Mouse (Mus musculus): ENCODE measurements around the gene Wee2. TPM values are rescaled to one million over a fixed set of nuclear protein-coding genes. Genes with fewer than 3 reads are reported as not detected.

Gene Wee2
- not detected in 2 replicates for polyA plus RNA-seq (2012; rRNA removed)
- not detected in 2 replicates for polyA plus RNA-seq (2014; fragmentation: Nextera tagmentation; extraction: Ambion mirVana)

GRCm38 (mm10) chr6:40438936-40439335, at the start of gene Wee2:
TSS of gene Wee2 (plus strand) at chr6:40439088.
- TF ChIP-seq CTCF (IDR thresholded peaks at IDR 0.05; ENCODE audit: low read depth) (no peak), EP300 (IDR thresholded peaks at IDR 0.05; ENCODE audit: low read depth) (no peak)
- Histone ChIP-seq H3K4me3 (ENCODE audit: insufficient read depth in 1 of 2, low read depth in 2 of 2, low read length in 2 of 2) (no peak within 1 kb of the TSS), H3K36me3 (replicated peaks; ENCODE audit: control insufficient read depth, insufficient read depth, low read depth) (no peaks in the 10 kb centered on the region), H3K27ac (no peak within 1 kb of the TSS), H3K4me1 (replicated peaks; ENCODE audit: control insufficient read depth in 2 of 2, insufficient read depth in 2 of 2, low read length in 1 of 2) (no peaks in the 10 kb centered on the region), H3K4me2 (ENCODE audit: low read depth) (no peak within 1 kb of the TSS), H3K9me3 (ENCODE audit: control insufficient read depth, low read length) (no peaks in the 10 kb centered on the region), H3K27me3 (ENCODE audit: control insufficient read depth, insufficient read depth, low read length) (peaks cover 25% of the 10 kb centered on the region), H3K9ac (replicated peaks) (no peak within 1 kb of the TSS)
- DNase-seq (ENCODE audit: low read depth in 3 of 3, low spot score in 3 of 3) (no peak), ATAC-seq (ENCODE audit: insufficient read depth) (no peak)
- 55% methylated on average over 5 of the region's 5 CpGs for WGBS (ENCODE audit: insufficient replicate concordance)

DNA sequence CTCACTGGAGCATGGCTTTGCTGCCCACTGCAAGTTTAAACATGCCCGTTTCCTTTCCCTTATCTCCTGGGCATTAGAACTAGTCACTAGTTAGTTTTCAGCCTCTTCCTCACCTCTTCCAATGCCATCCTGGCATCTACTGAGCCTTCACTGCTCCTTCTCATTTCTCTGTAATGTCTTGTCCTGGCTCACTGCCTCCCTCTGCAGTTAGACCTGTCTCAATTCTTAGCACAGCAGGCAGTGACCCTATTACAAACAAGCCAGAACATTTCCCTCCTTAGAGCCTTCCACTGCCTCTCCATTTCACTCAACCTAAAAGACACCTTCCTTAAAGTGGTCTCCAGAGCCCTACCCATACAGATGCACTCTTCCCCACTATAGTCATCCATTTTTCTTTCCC, 47.9 kb upstream of the Wee2 start:
- TF ChIP-seq EP300 (IDR thresholded peaks at IDR 0.05; ENCODE audit: low read depth) (no peak), CTCF (IDR thresholded peaks at IDR 0.05; ENCODE audit: low read depth) (no peak)
- Histone ChIP-seq H3K27me3 (ENCODE audit: control insufficient read depth, insufficient read depth, low read length) (no peaks in the 10 kb centered on the region), H3K4me1 (replicated peaks; ENCODE audit: control insufficient read depth in 2 of 2, insufficient read depth in 2 of 2, low read length in 1 of 2) (no peaks in the 10 kb centered on the region; a peak in 1 of 4 replicates), H3K36me3 (replicated peaks; ENCODE audit: control insufficient read depth, insufficient read depth, low read depth) (no peaks in the 10 kb centered on the region), H3K9me3 (ENCODE audit: control insufficient read depth, low read length) (no peaks in the 10 kb centered on the region), H3K27ac (no peak overlapping the region), H3K9ac (replicated peaks) (no peak overlapping the region), H3K4me3 (ENCODE audit: insufficient read depth in 1 of 2, low read depth in 2 of 2, low read length in 2 of 2) (no peak overlapping the region), H3K4me2 (ENCODE audit: low read depth) (no peak overlapping the region)
- DNase-seq (ENCODE audit: low read depth in 3 of 3, low spot score in 3 of 3): no peak
- no peak for ATAC-seq (ENCODE audit: insufficient read depth)
- 68% methylated on average over 1 of the region's 1 CpGs for WGBS (ENCODE audit: insufficient replicate concordance)

GRCm38 (mm10) chr6:40393213-40393612, 45.7 kb upstream of the Wee2 start:
- Histone ChIP-seq H3K4me1 (replicated peaks; ENCODE audit: control insufficient read depth in 2 of 2, insufficient read depth in 2 of 2, low read length in 1 of 2) (no peaks in the 10 kb centered on the region; a peak in 1 of 4 replicates), H3K9ac (replicated peaks) (no peak overlapping the region), H3K4me2 (ENCODE audit: low read depth) (no peak overlapping the region), H3K4me3 (ENCODE audit: insufficient read depth in 1 of 2, low read depth in 2 of 2, low read length in 2 of 2) (no peak overlapping the region), H3K27me3 (ENCODE audit: control insufficient read depth, insufficient read depth, low read length) (no peaks in the 10 kb centered on the region), H3K36me3 (replicated peaks; ENCODE audit: control insufficient read depth, insufficient read depth, low read depth) (no peaks in the 10 kb centered on the region), H3K9me3 (ENCODE audit: control insufficient read depth, low read length) (no peaks in the 10 kb centered on the region), H3K27ac (no peak overlapping the region)
- ATAC-seq (ENCODE audit: insufficient read depth): 0 out of 2 replicates have a peak, but pooled peaks have one; percentile 31
- TF ChIP-seq EP300 (IDR thresholded peaks at IDR 0.05; ENCODE audit: low read depth) (no peak), CTCF (IDR thresholded peaks at IDR 0.05; ENCODE audit: low read depth) (peak; percentile 76)
- WGBS (ENCODE audit: insufficient replicate concordance): 50% methylated on average over 3 of the region's 3 CpGs
- peak; percentile 12 to 22 (median 13) for DNase-seq (ENCODE audit: low read depth in 3 of 3, low spot score in 3 of 3)

GRCm38 (mm10) chr6:40402031-40402430, 36.9 kb upstream of the Wee2 start:
- DNase-seq (ENCODE audit: low read depth in 3 of 3, low spot score in 3 of 3): no peak
- ATAC-seq (ENCODE audit: insufficient read depth): no peak

DNA sequence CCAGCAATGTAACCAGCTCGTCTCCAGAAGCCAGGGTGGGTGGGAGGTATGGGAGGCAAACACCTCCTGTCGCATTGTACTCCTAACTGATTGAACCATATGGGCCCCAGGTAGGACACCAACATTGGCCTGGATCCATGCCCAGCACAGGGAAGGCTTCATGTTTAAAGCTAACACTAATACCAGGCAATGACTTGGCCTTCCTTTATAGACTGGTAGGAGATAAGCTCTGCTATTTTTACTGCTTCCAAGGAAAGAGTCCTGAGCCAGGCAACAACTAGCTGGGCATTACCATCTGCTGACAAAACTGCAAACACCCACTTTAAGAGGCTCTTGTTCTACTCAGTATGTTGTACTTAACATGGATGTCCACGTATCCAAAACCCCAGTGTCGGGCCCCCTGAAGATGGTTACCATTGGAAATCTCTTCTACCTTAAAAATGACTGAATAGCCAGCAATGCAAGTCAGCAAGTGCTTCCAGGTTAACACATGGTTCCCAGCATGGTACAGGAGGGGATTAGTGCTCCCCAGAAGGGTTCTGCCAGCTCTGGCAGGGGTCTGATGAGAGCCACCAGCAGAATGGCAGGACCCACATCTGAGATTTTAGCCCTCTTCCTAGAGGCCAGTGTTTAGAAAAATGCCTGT, 35.1 kb upstream of the Wee2 start:
- no peaks in the 10 kb centered on the region for H3K27me3 ChIP-seq (ENCODE audit: control insufficient read depth, insufficient read depth, low read length)
- TF ChIP-seq CTCF (IDR thresholded peaks at IDR 0.05; ENCODE audit: low read depth) (no peak), EP300 (IDR thresholded peaks at IDR 0.05; ENCODE audit: low read depth) (no peak)
- no peak for DNase-seq (ENCODE audit: low read depth in 3 of 3, low spot score in 3 of 3)
- no peaks in the 10 kb centered on the region for H3K4me1 ChIP-seq (replicated peaks; ENCODE audit: control insufficient read depth in 2 of 2, insufficient read depth in 2 of 2, low read length in 1 of 2)
- no peak overlapping the region for H3K9ac ChIP-seq (replicated peaks)
- no peaks in the 10 kb centered on the region for H3K36me3 ChIP-seq (replicated peaks; ENCODE audit: control insufficient read depth, insufficient read depth, low read depth)
- H3K27ac ChIP-seq: no peak overlapping the region
- WGBS (ENCODE audit: insufficient replicate concordance): 73% methylated on average over 4 of the region's 4 CpGs
- no peaks in the 10 kb centered on the region for H3K9me3 ChIP-seq (ENCODE audit: control insufficient read depth, low read length)
- ATAC-seq (ENCODE audit: insufficient read depth): no peak
- no peak overlapping the region for H3K4me3 ChIP-seq (ENCODE audit: insufficient read depth in 1 of 2, low read depth in 2 of 2, low read length in 2 of 2)
- H3K4me2 ChIP-seq (ENCODE audit: low read depth): no peak overlapping the region

More at GRCm38 (mm10) chr6:40402031-40402430, 36.9 kb upstream of the Wee2 start:
- H3K36me3 ChIP-seq (replicated peaks; ENCODE audit: control insufficient read depth, insufficient read depth, low read depth): no peaks in the 10 kb centered on the region
- no peaks in the 10 kb centered on the region for H3K27me3 ChIP-seq (ENCODE audit: control insufficient read depth, insufficient read depth, low read length)
- TF ChIP-seq EP300 (IDR thresholded peaks at IDR 0.05; ENCODE audit: low read depth) (no peak), CTCF (IDR thresholded peaks at IDR 0.05; ENCODE audit: low read depth) (no peak)
- no peaks in the 10 kb centered on the region for H3K4me1 ChIP-seq (replicated peaks; ENCODE audit: control insufficient read depth in 2 of 2, insufficient read depth in 2 of 2, low read length in 1 of 2)
- no peak overlapping the region for H3K4me2 ChIP-seq (ENCODE audit: low read depth)
- H3K9ac ChIP-seq (replicated peaks): no peak overlapping the region
- no peak overlapping the region for H3K27ac ChIP-seq
- no peaks in the 10 kb centered on the region for H3K9me3 ChIP-seq (ENCODE audit: control insufficient read depth, low read length)
- 73% methylated on average over 2 of the region's 2 CpGs for WGBS (ENCODE audit: insufficient replicate concordance)
- no peak overlapping the region for H3K4me3 ChIP-seq (ENCODE audit: insufficient read depth in 1 of 2, low read depth in 2 of 2, low read length in 2 of 2)

Data from liver, embryonic 14.5 days (tissue).